Mouse (Mus musculus) spleen, adult 2 months (tissue): ENCODE results near the gene Rtl10. TPM values are rescaled to one million over a fixed set of nuclear protein-coding genes. Genes with fewer than 3 reads are reported as not detected.

Experiments
- DNase-seq, 2 experiments: peaks; one replicate each; pipeline versions ENCODE4 v3.0.0 to v3.0.0-alpha.2; 2012 to 2021; ENCODE audit warnings: low spot score in 2 of 2, low read depth in 1 of 2
- H3K27ac ChIP-seq: fragments of 200-500 bp; 2 replicates; pipeline ENCODE4 v1.5.1; 2012; ENCODE audit warnings: low read length, inconsistent platforms; ENCODE audit not compliant: insufficient read depth
- H3K27me3 ChIP-seq: fragments of 200-500 bp; 2 replicates; pipeline ENCODE4 v1.6.1; 2012; ENCODE audit warnings: mild to moderate bottlenecking, moderate library complexity, low read length, inconsistent platforms; ENCODE audit not compliant: control insufficient read depth, insufficient read depth
- H3K36me3 ChIP-seq: fragments of 200-500 bp; 2 replicates; pipeline ENCODE4 v1.6.1; 2012; ENCODE audit warnings: mild to moderate bottlenecking, low read length, inconsistent platforms; ENCODE audit not compliant: control insufficient read depth, insufficient read depth
- H3K4me1 ChIP-seq: fragments of 200-500 bp; 2 replicates; pipeline ENCODE4 v1.6.1; 2011; ENCODE audit warnings: inconsistent platforms; ENCODE audit not compliant: control insufficient read depth, insufficient read depth, insufficient read length
- H3K4me3 ChIP-seq: fragments of 200-500 bp; 2 replicates; pipeline ENCODE4 v1.5.1; 2011; ENCODE audit warnings: mild to moderate bottlenecking, inconsistent platforms; ENCODE audit not compliant: insufficient read depth, insufficient read length; ENCODE audit errors: extremely low read depth
- CTCF ChIP-seq: fragments of 200-500 bp; IDR thresholded peaks from 2 replicates; pipeline ENCODE4 v1.5.1; 2011; ENCODE audit warnings: mild to moderate bottlenecking, inconsistent platforms; ENCODE audit not compliant: insufficient read depth, insufficient read length, insufficient replicate concordance; ENCODE audit errors: extremely low read depth
- POLR2A ChIP-seq: fragments of 200-500 bp; IDR thresholded peaks from 2 replicates; pipeline ENCODE4 v1.6.1; 2011; ENCODE audit warnings: low read depth, low read length, inconsistent platforms
- WGBS: fragments of 180-500 bp; shearing (Covaris S2); methylation state at CpG from one replicate; pipeline ENCODE4 v1.1.7; 2018; 5-methylcytosine and 5-hydroxymethylcytosine counted together
- polyA plus RNA-seq: library from polyadenylated mRNA; depleted of rRNA; stranded (reverse); fragments of >200 nt; gene quantifications from 2 replicates; pipeline ENCODE4 v1.2.3, GENCODE M21; 2012; rRNA removed

The Rtl10 gene
- polyA plus RNA-seq, 1 experiment, result 6.2 TPM

- TF ChIP-seq CTCF, result no peak
- no peak for TF ChIP-seq POLR2A
- H3K36me3 ChIP-seq, result no peaks in the 10 kb centered on the region
- no peaks in the 10 kb centered on the region for H3K4me1 ChIP-seq
- no peak overlapping the region for H3K27ac ChIP-seq
- H3K27me3 ChIP-seq, result no peaks in the 10 kb centered on the region
- 97% methylated on average over 3 of the region's 3 CpGs for WGBS
- no peak for DNase-seq
- H3K4me3 ChIP-seq, result no peak overlapping the region
Measured at GRCm38 (mm10) chr16:18537407-18537990, 38.8 kb downstream of the Rtl10 start.

- TF ChIP-seq CTCF (no peak), POLR2A (no peak)
- H3K4me1 ChIP-seq, result no peaks in the 10 kb centered on the region
- WGBS, result 80% methylated on average over 6 of the region's 6 CpGs
- H3K36me3 ChIP-seq, result no peaks in the 10 kb centered on the region
- DNase-seq, result no peak
- no peak overlapping the region for H3K4me3 ChIP-seq
- no peak overlapping the region for H3K27ac ChIP-seq
- H3K27me3 ChIP-seq, result no peaks in the 10 kb centered on the region
Measured at GRCm38 (mm10) chr16:18539281-18539680, 40.6 kb downstream of the Rtl10 start.

GRCm38 (mm10) chr16:18543151-18543829, 44.6 kb downstream of the Rtl10 start:
- TF ChIP-seq POLR2A, result no peak
- no peak for TF ChIP-seq CTCF
- 80% methylated on average over 8 of the region's 8 CpGs for WGBS
- no peak for DNase-seq

GRCm38 (mm10) chr16:18547891-18548290, 49.2 kb downstream of the Rtl10 start:
- WGBS, result 94% methylated on average over 5 of the region's 5 CpGs
- H3K27ac ChIP-seq, result no peak overlapping the region
- DNase-seq, result no peak
- H3K27me3 ChIP-seq, result no peaks in the 10 kb centered on the region
- no peaks in the 10 kb centered on the region for H3K4me1 ChIP-seq
- TF ChIP-seq POLR2A (no peak), CTCF (no peak)
- no peaks in the 10 kb centered on the region for H3K36me3 ChIP-seq
- no peak overlapping the region for H3K4me3 ChIP-seq

More at GRCm38 (mm10) chr16:18543151-18543829, 44.6 kb downstream of the Rtl10 start:
- Histone ChIP-seq H3K36me3 (no peaks in the 10 kb centered on the region), H3K27me3 (no peaks in the 10 kb centered on the region), H3K4me1 (no peaks in the 10 kb centered on the region), H3K27ac (no peak overlapping the region), H3K4me3 (no peak overlapping the region)

Other genes starting within 250 kb of the Rtl10 start
- not detected in 2 replicates for gene Gm49776, start 240.6 kb upstream of the Rtl10 start, polyA plus RNA-seq
- 20.4 and 21.9 TPM in 2 replicates for gene Dgcr8, start 209.7 kb upstream of the Rtl10 start, polyA plus RNA-seq
- 29.4 and 31.1 TPM in 2 replicates for gene Tango2, start 150.8 kb upstream of the Rtl10 start, polyA plus RNA-seq
- 55.9 and 57.1 TPM in 2 replicates for gene Arvcf, start 150.7 kb upstream of the Rtl10 start, polyA plus RNA-seq
- 22.3 and 29.0 TPM in 2 replicates for gene Txnrd2, start 72.5 kb upstream of the Rtl10 start, polyA plus RNA-seq
- 64.7 and 87.1 TPM in 2 replicates for gene Comt, start 72.0 kb upstream of the Rtl10 start, polyA plus RNA-seq
- gene Gnb1l, start 188 bp upstream of the Rtl10 start, polyA plus RNA-seq, result 11.3 and 15.4 TPM in 2 replicates
- gene Tbx1, start 91.8 kb downstream of the Rtl10 start, polyA plus RNA-seq, result 0.06 and 0.42 TPM in 2 replicates
- gene Gp1bb, start 123.5 kb downstream of the Rtl10 start, polyA plus RNA-seq, result 101 and 155 TPM in 2 replicates
- gene Gm49601, start 127.5 kb downstream of the Rtl10 start, polyA plus RNA-seq, result 0.71 and 2.2 TPM in 2 replicates
- gene Sept5, start 131.1 kb downstream of the Rtl10 start, polyA plus RNA-seq, result 1.9 and 2.1 TPM in 2 replicates